Mouse (Mus musculus) heart, embryonic 12.5 days (tissue): ENCODE measurements at regions not wholly inside any gene's neighbourhood (a gene's known extent, or its start where the extent isn't known, plus 50 kb on each side); places are given as distances from the start of the nearest gene placed in this dataset.

Source experiments
- ATAC-seq: fragments of 200-750 bp; cut with Nextera tagmentation; 2 replicates; pipeline ENCODE4 v1.8.0; 2017; ENCODE audit warnings: moderate TSS enrichment, moderate library complexity; ENCODE audit not compliant: insufficient number of reproducible peaks, low FRiP score
- H3K27ac ChIP-seq: fragments of 300-500 bp; sonication (generic); 2 replicates; pipeline ENCODE4 v1.5.1; 2016; ENCODE audit warnings: mild to moderate bottlenecking, moderate library complexity; ENCODE audit not compliant: poor library complexity, severe bottlenecking
- H3K27me3 ChIP-seq: fragments of 300-500 bp; sonication (generic); replicated peaks from 2 replicates; pipeline ENCODE4 v1.6.1; 2016; ENCODE audit warnings: mild to moderate bottlenecking, moderate library complexity
- H3K36me3 ChIP-seq: fragments of 300-500 bp; sonication (generic); 2 replicates; pipeline ENCODE4 v1.6.1; 2016; ENCODE audit warnings: mild to moderate bottlenecking, moderate library complexity
- H3K4me1 ChIP-seq: fragments of 300-500 bp; sonication (generic); replicated peaks from 2 replicates; pipeline ENCODE4 v1.6.1; 2016; ENCODE audit warnings: mild to moderate bottlenecking
- H3K4me2 ChIP-seq: fragments of 300-500 bp; sonication (generic); 2 replicates; pipeline ENCODE4 v1.6.1; 2016; ENCODE audit warnings: mild to moderate bottlenecking, moderate library complexity
- H3K4me3 ChIP-seq: fragments of 300-500 bp; sonication (generic); 2 replicates; pipeline ENCODE4 v1.5.1; 2016; ENCODE audit warnings: mild to moderate bottlenecking
- H3K9ac ChIP-seq: fragments of 300-500 bp; sonication (generic); 2 replicates; pipeline ENCODE4 v1.6.1; 2016; ENCODE audit warnings: mild to moderate bottlenecking, moderate library complexity
- H3K9me3 ChIP-seq: fragments of 300-500 bp; sonication (generic); replicated peaks from 2 replicates; pipeline ENCODE4 v1.6.1; 2016; ENCODE audit warnings: mild to moderate bottlenecking, moderate library complexity
- WGBS: fragments of 180-500 bp; shearing (Covaris S2); methylation state at CpG from one replicate; pipeline ENCODE4 v1.1.7; 2016; 5-methylcytosine and 5-hydroxymethylcytosine counted together

GRCm38 (mm10) chr1:143916587-143916986 lies 87.4 kb downstream of the Rgs2 start:
- ATAC-seq: no peak
- 70% methylated on average over 9 of the region's 9 CpGs for WGBS
- no peak overlapping the region for H3K4me2 ChIP-seq
- H3K4me1 ChIP-seq: no peaks in the 10 kb centered on the region
- no peaks in the 10 kb centered on the region for H3K36me3 ChIP-seq
- H3K4me3 ChIP-seq: no peak overlapping the region
- no peaks in the 10 kb centered on the region for H3K9me3 ChIP-seq
- no peak overlapping the region for H3K27ac ChIP-seq
- H3K27me3 ChIP-seq: no peaks in the 10 kb centered on the region
- H3K9ac ChIP-seq: no peak overlapping the region

DNA sequence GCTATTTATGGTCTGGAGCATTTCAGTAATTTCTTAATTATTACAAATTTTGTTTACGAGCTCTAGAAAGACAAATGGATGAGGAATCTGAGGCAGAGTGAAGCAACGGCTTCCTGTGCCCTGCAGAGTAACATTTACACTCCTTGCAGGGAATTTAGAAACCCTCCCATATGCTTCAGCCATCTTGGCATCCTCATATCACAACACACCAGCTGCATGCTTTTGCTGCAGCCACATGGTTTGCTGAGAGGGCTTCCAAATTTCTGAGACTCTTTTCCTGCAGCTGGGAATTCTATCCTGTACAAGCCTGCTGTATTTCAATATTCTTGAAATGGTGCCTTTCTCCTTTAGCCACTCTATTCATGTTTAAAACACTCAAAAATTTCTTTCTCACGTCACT lies 91.4 kb downstream of the Rgs2 start:
- no peaks in the 10 kb centered on the region for H3K27me3 ChIP-seq
- no peak overlapping the region for H3K4me2 ChIP-seq
- H3K4me1 ChIP-seq: no peaks in the 10 kb centered on the region
- no peaks in the 10 kb centered on the region for H3K9me3 ChIP-seq
- no peak overlapping the region for H3K9ac ChIP-seq
- no peak for ATAC-seq
- WGBS: 63% methylated on average over 3 of the region's 3 CpGs
- no peak overlapping the region for H3K4me3 ChIP-seq
- H3K27ac ChIP-seq: no peak overlapping the region
- H3K36me3 ChIP-seq: no peaks in the 10 kb centered on the region

- Histone ChIP-seq H3K36me3 (no peaks in the 10 kb centered on the region), H3K9me3 (no peaks in the 10 kb centered on the region), H3K27ac (no peak overlapping the region), H3K4me2 (no peak overlapping the region), H3K27me3 (no peaks in the 10 kb centered on the region), H3K4me3 (no peak overlapping the region), H3K4me1 (no peaks in the 10 kb centered on the region), H3K9ac (no peak overlapping the region)
- no peak for ATAC-seq
- 71% methylated on average over 3 of the region's 3 CpGs for WGBS
Measured at GRCm38 (mm10) chr1:143911230-143911629, 92.7 kb downstream of the Rgs2 start.

DNA sequence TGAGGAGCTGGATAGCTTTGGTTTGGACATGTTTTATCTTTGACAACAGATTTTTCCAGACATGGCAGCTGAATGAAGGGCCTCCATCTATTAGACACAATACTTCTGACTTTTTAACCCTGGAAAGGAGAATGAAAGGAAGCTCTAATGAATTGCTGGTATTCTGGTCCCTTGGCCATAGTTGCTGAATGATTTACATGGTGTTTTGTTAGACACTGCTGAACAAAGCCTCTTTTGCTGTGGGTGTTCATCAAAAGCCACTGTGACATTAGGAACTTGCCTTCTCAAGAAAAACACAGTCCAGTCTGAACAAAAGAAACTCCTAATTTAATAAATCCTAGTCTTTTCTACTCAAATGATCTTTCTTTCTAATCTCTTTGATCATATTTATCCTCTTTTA lies 93.4 kb downstream of the Rgs2 start:
- Histone ChIP-seq H3K27ac (no peak overlapping the region), H3K27me3 (no peaks in the 10 kb centered on the region), H3K36me3 (no peaks in the 10 kb centered on the region), H3K9me3 (no peaks in the 10 kb centered on the region), H3K4me3 (no peak overlapping the region), H3K4me1 (no peaks in the 10 kb centered on the region), H3K9ac (no peak overlapping the region), H3K4me2 (no peak overlapping the region)
- no peak for ATAC-seq

DNA sequence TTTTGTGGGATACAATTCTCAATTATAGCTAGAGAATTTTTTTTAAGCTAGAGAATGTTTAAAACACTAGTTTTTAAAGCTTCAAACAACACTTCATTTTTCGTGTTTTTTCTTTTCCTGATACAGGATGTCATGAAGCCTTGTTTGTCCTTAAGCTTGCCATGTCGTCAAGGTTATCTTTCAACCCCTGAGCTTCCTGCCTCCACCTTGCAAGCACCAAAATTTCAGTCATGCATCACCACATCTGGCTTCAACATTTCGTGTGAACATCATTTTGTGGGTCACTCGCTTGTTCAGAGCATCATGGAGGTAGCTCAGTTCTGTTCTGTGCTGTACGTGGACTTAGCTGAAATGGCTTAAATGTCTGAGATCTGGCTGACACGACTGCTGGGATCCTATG lies 96.6 kb downstream of the Rgs2 start:
- Histone ChIP-seq H3K4me3 (no peak overlapping the region), H3K4me1 (no peaks in the 10 kb centered on the region), H3K27me3 (no peaks in the 10 kb centered on the region), H3K27ac (no peak overlapping the region), H3K36me3 (no peaks in the 10 kb centered on the region), H3K4me2 (no peak overlapping the region), H3K9ac (no peak overlapping the region), H3K9me3 (no peaks in the 10 kb centered on the region)
- ATAC-seq: no peak
- WGBS: 55% methylated on average over 6 of the region's 6 CpGs

DNA sequence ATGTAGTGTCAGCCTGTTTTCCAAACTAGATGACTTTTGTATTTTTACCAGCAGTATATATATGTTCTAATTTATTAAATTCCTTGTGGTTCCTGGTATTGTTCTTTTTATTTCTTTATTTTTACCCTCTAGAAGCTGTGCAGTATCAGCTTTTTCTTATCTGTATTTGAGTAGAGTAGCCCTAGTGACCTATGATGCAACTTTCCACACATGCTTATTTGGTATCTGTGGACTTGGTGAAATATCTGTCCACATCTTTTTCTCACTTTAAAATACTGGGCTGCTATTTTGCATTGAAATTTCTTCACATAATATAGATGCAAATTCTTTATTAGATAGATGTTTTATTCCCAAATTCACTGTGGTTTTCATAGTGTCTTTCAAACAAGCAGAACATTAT lies 97.1 kb downstream of the Rgs2 start:
- Histone ChIP-seq H3K9ac (no peak overlapping the region), H3K27ac (no peak overlapping the region), H3K9me3 (no peaks in the 10 kb centered on the region), H3K36me3 (no peaks in the 10 kb centered on the region), H3K27me3 (no peaks in the 10 kb centered on the region), H3K4me3 (no peak overlapping the region), H3K4me1 (no peaks in the 10 kb centered on the region), H3K4me2 (no peak overlapping the region)
- ATAC-seq: no peak

DNA sequence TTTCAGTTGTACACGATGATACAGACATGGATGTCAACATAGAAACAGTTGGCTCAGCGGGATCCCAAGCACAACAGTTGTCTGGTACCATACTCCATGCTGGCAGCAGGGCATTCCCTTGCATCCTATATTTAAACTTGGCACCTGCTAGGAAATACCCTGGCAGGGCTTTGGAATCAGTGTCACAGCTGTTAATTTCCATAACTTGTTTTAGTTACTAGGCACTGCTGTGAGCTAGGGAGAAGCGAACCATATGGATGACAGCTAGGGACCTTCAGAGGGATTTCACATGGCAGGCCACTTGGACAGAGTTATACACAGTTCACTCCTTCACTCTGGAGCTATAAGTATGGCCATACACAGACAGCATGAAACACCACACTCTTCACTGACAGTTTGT lies 100.0 kb downstream of the Rgs2 start:
- ATAC-seq: no peak
- Histone ChIP-seq H3K9ac (no peak overlapping the region), H3K27me3 (no peaks in the 10 kb centered on the region), H3K4me3 (no peak overlapping the region), H3K4me2 (no peak overlapping the region), H3K36me3 (no peaks in the 10 kb centered on the region), H3K27ac (no peak overlapping the region), H3K9me3 (no peaks in the 10 kb centered on the region), H3K4me1 (no peaks in the 10 kb centered on the region)
- 78% methylated on average over 3 of the region's 3 CpGs for WGBS

- no peak overlapping the region for H3K9ac ChIP-seq
- 78% methylated on average over 5 of the region's 5 CpGs for WGBS
- no peaks in the 10 kb centered on the region for H3K36me3 ChIP-seq
- no peak overlapping the region for H3K4me2 ChIP-seq
- no peak overlapping the region for H3K4me3 ChIP-seq
- H3K27ac ChIP-seq: no peak overlapping the region
- no peaks in the 10 kb centered on the region for H3K4me1 ChIP-seq
- H3K9me3 ChIP-seq: no peaks in the 10 kb centered on the region
- ATAC-seq: no peak
- no peaks in the 10 kb centered on the region for H3K27me3 ChIP-seq
Measured at GRCm38 (mm10) chr1:143903234-143903633, 100.7 kb downstream of the Rgs2 start.

DNA sequence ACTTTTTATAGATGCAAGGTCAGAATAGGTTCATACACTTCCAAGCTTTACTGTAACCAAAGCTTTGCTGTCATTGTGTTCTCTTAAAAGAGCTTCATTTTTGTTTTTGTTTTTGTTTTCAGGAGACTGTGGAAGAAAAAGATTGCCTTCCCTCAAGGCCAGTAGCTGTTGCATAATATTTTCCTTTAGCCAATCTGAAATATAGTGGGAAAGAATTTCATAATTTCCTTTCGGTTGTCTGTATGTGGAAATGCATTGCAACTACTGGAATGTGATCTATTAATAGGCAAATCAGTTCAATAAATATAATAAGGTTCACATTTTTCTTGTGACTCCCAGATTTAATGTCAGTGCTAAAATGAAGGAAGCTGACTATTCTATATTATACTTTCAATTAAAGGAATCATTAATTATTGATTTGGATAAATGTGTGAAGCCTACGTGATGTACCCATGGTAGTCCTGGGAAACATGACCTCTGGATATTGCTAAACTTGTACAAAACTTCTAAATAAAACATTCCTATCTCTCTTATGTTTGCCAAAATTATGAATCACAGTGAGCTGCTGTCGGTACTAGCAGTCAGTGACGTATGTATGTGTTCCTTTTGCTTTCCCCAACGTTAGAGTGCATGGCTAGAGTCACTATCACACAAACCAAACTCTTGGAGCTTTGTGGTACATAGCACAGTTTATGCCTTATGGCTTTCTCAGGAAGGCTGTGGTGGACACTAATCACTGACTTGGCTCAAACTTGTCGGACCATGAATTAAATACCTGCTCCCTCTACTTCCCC lies 102.6 kb downstream of the Rgs2 start:
- Histone ChIP-seq H3K27me3 (no peaks in the 10 kb centered on the region), H3K9ac (no peak overlapping the region), H3K9me3 (no peaks in the 10 kb centered on the region), H3K36me3 (no peaks in the 10 kb centered on the region), H3K4me1 (no peaks in the 10 kb centered on the region), H3K4me2 (no peak overlapping the region), H3K4me3 (no peak overlapping the region), H3K27ac (no peak overlapping the region)
- ATAC-seq: no peak
- WGBS: 85% methylated on average over 6 of the region's 6 CpGs

DNA sequence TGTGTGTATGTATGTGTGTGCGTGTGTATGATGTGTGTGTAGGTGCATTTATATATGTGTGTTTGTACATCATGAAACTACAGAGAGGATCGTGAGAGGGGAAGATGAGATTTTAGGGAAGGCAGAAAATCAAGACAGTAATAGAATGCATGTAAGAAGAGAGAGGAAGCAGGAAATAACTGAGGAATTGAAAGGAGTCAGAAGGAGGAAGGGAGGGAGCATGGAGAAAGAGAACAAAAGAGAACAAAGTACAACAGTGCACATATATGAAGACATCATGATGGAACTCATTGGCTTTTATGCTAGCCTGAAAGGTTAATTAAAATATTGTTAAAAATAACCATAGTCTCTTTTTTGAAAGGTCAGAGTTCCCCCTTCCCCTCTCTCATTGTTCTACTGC lies 111.4 kb downstream of the Uchl5 start:
- Histone ChIP-seq H3K27ac (no peak overlapping the region), H3K27me3 (no peaks in the 10 kb centered on the region), H3K4me1 (no peaks in the 10 kb centered on the region), H3K4me3 (no peak overlapping the region), H3K4me2 (no peak overlapping the region), H3K9me3 (0 out of 2 replicates have a peak, but pooled peaks cover 5% of the 10 kb centered on the region), H3K9ac (no peak overlapping the region), H3K36me3 (no peaks in the 10 kb centered on the region)
- WGBS: 67% methylated on average over 2 of the region's 2 CpGs
- no peak for ATAC-seq

DNA sequence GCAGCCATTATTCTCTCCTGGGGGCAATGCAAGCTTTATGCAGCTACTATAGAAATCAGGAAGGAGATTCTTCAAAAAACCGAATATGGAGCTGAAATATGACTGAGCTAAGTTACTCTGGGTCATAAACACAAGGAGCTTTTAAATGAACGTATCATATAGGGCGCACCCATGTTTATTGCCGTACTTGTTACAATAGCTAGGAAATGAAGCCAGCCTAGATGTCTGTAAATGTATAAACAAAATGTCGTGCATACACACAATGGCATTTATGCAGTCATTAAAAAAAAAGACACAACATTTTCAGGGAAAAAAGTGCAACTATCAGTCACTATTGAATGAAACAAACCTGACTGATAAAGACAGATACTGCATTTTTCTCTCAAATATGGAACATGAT lies 111.0 kb downstream of the Uchl5 start:
- Histone ChIP-seq H3K27me3 (no peaks in the 10 kb centered on the region), H3K27ac (no peak overlapping the region), H3K9me3 (0 out of 2 replicates have a peak, but pooled peaks cover 5% of the 10 kb centered on the region)

GRCm38 (mm10) chr1:143886014-143886413 lies 108.9 kb downstream of the Uchl5 start:
- ATAC-seq: no peak
- WGBS: 51% methylated on average over 1 of the region's 1 CpGs
- H3K27ac ChIP-seq: no peak overlapping the region

More for the DNA sequence above, 111.0 kb downstream of the Uchl5 start:
- Histone ChIP-seq H3K36me3 (no peaks in the 10 kb centered on the region), H3K4me1 (no peaks in the 10 kb centered on the region), H3K4me3 (no peak overlapping the region), H3K9ac (no peak overlapping the region), H3K4me2 (no peak overlapping the region)
- 82% methylated on average over 5 of the region's 5 CpGs for WGBS
- no peak for ATAC-seq

More at GRCm38 (mm10) chr1:143886014-143886413, 108.9 kb downstream of the Uchl5 start:
- H3K4me2 ChIP-seq: no peak overlapping the region
- no peak overlapping the region for H3K9ac ChIP-seq
- H3K27me3 ChIP-seq: no peaks in the 10 kb centered on the region
- H3K36me3 ChIP-seq: no peaks in the 10 kb centered on the region
- no peak overlapping the region for H3K4me3 ChIP-seq
- 0 out of 2 replicates have a peak, but pooled peaks cover 5% of the 10 kb centered on the region for H3K9me3 ChIP-seq
- H3K4me1 ChIP-seq: peaks cover 11% of the 10 kb centered on the region
